Mouse (Mus musculus): ENCODE measurements around the gene Nrxn2. TPM values are rescaled to one million over a fixed set of nuclear protein-coding genes. Genes with fewer than 3 reads are reported as not detected.

The Nrxn2 gene
- total RNA-seq, 1 experiment: 9.5 TPM

GRCm38 (mm10) chr19:6416124-6416770 lies 2.3 kb upstream of the Nrxn2 start:
- no peak for DNase-seq (ENCODE audit: low read depth, low spot score)
- in situ Hi-C loops (cut with MboI; ENCODE audit: low sequenced_read_pairs in 2 of 2, unreplicated experiment in 2 of 2): no loop called here
- Histone ChIP-seq H3K4me1 (ENCODE audit: control insufficient read depth in 2 of 2, insufficient read depth in 2 of 2, low read length in 2 of 2, poor library complexity in 1 of 2) (peaks cover 15 to 41% of the 10 kb centered on the region in 2 experiments), H3K27ac (ENCODE audit: insufficient read depth, low read depth, low read length, poor library complexity, severe bottlenecking) (peak overlapping the region; percentile 80), H3K36me3 (ENCODE audit: control insufficient read depth, insufficient read depth, low read length, poor library complexity, severe bottlenecking) (peaks cover 2% of the 10 kb centered on the region; the same call in 1 of the 2 replicates), H3K9ac (ENCODE audit: insufficient read depth, low read depth, low read length, poor library complexity, severe bottlenecking) (peak overlapping the region; percentile 51; the same call in 1 of the 2 replicates), H3K4me3 (ENCODE audit: insufficient read depth in 1 of 2, low read depth in 1 of 2, low read length in 2 of 2, poor library complexity in 1 of 2, severe bottlenecking in 1 of 2) (peak overlapping the region; percentile 7 to 14; a peak in 2 of 4 replicates), H3K9me3 (ENCODE audit: control insufficient read depth, insufficient read depth, low read depth, low read length) (no peaks in the 10 kb centered on the region)
- no peak for TF ChIP-seq ZC3H11A (IDR thresholded peaks at IDR 0.05; ENCODE audit: borderline replicate concordance, low read depth, low read length)
- TF ChIP-seq CHD2 (IDR thresholded peaks at IDR 0.05; ENCODE audit: low read depth, low read length): no peak
- no peak for TF ChIP-seq ZNF384 (IDR thresholded peaks at IDR 0.05; ENCODE audit: low read depth, low read length)
- no peak for TF ChIP-seq MAFK (IDR thresholded peaks at IDR 0.05; ENCODE audit: insufficient read depth, low read depth, low read length)
- no peak for TF ChIP-seq HCFC1 (IDR thresholded peaks at IDR 0.05; ENCODE audit: borderline replicate concordance, insufficient read depth, low read length)

- DNase-seq (ENCODE audit: low read depth, low spot score): no peak
- H3K27ac ChIP-seq (ENCODE audit: insufficient read depth, low read depth, low read length, poor library complexity, severe bottlenecking): peak overlapping the region; percentile 80
These were observed 1.4 kb upstream of the Nrxn2 start for GRCm38 (mm10) chr19:6416894-6417761.

GRCm38 (mm10) chr19:6418984-6419692 lies 607 bp downstream of the Nrxn2 start:
- Histone ChIP-seq H3K4me3 (ENCODE audit: insufficient read depth in 1 of 2, low read depth in 1 of 2, low read length in 2 of 2, poor library complexity in 1 of 2, severe bottlenecking in 1 of 2) (peak overlapping the region in 1 of 2 experiments; percentile 63; a peak in 3 of 4 replicates), H3K9ac (ENCODE audit: insufficient read depth, low read depth, low read length, poor library complexity, severe bottlenecking) (no peak overlapping the region), H3K36me3 (ENCODE audit: control insufficient read depth, insufficient read depth, low read length, poor library complexity, severe bottlenecking) (peaks cover 2% of the 10 kb centered on the region; the same call in 1 of the 2 replicates), H3K4me1 (ENCODE audit: control insufficient read depth in 2 of 2, insufficient read depth in 2 of 2, low read length in 2 of 2, poor library complexity in 1 of 2) (peaks cover 8 to 36% of the 10 kb centered on the region in 2 experiments; a peak in 3 of 4 replicates), H3K27ac (ENCODE audit: insufficient read depth, low read depth, low read length, poor library complexity, severe bottlenecking) (no peak overlapping the region), H3K9me3 (ENCODE audit: control insufficient read depth, insufficient read depth, low read depth, low read length) (no peaks in the 10 kb centered on the region)
- in situ Hi-C loops (cut with MboI; ENCODE audit: low sequenced_read_pairs in 2 of 2, unreplicated experiment in 2 of 2): no loop called here
- no peak for DNase-seq (ENCODE audit: low read depth, low spot score)
- TF ChIP-seq HCFC1 (IDR thresholded peaks at IDR 0.05; ENCODE audit: borderline replicate concordance, insufficient read depth, low read length) (no peak), ZNF384 (IDR thresholded peaks at IDR 0.05; ENCODE audit: low read depth, low read length) (no peak), ZC3H11A (IDR thresholded peaks at IDR 0.05; ENCODE audit: borderline replicate concordance, low read depth, low read length) (no peak), CHD2 (IDR thresholded peaks at IDR 0.05; ENCODE audit: low read depth, low read length) (no peak), MAFK (IDR thresholded peaks at IDR 0.05; ENCODE audit: insufficient read depth, low read depth, low read length) (no peak)

More at GRCm38 (mm10) chr19:6416894-6417761, 1.4 kb upstream of the Nrxn2 start:
- peaks cover 2% of the 10 kb centered on the region; the same call in 1 of the 2 replicates for H3K36me3 ChIP-seq (ENCODE audit: control insufficient read depth, insufficient read depth, low read length, poor library complexity, severe bottlenecking)
- peaks cover 13 to 38% of the 10 kb centered on the region in 2 experiments for H3K4me1 ChIP-seq (ENCODE audit: control insufficient read depth in 2 of 2, insufficient read depth in 2 of 2, low read length in 2 of 2, poor library complexity in 1 of 2)
- no peaks in the 10 kb centered on the region for H3K9me3 ChIP-seq (ENCODE audit: control insufficient read depth, insufficient read depth, low read depth, low read length)
- peak overlapping the region; percentile 47; the same call in 1 of the 2 replicates for H3K9ac ChIP-seq (ENCODE audit: insufficient read depth, low read depth, low read length, poor library complexity, severe bottlenecking)
- no peak for TF ChIP-seq CHD2 (IDR thresholded peaks at IDR 0.05; ENCODE audit: low read depth, low read length)
- TF ChIP-seq MAFK (IDR thresholded peaks at IDR 0.05; ENCODE audit: insufficient read depth, low read depth, low read length): peak; percentile 91
- H3K4me3 ChIP-seq (ENCODE audit: insufficient read depth in 1 of 2, low read depth in 1 of 2, low read length in 2 of 2, poor library complexity in 1 of 2, severe bottlenecking in 1 of 2): peak overlapping the region; percentile 7 to 14; a peak in 2 of 4 replicates
- in situ Hi-C loops (cut with MboI; ENCODE audit: low sequenced_read_pairs in 2 of 2, unreplicated experiment in 2 of 2): no loop called here

DNA sequence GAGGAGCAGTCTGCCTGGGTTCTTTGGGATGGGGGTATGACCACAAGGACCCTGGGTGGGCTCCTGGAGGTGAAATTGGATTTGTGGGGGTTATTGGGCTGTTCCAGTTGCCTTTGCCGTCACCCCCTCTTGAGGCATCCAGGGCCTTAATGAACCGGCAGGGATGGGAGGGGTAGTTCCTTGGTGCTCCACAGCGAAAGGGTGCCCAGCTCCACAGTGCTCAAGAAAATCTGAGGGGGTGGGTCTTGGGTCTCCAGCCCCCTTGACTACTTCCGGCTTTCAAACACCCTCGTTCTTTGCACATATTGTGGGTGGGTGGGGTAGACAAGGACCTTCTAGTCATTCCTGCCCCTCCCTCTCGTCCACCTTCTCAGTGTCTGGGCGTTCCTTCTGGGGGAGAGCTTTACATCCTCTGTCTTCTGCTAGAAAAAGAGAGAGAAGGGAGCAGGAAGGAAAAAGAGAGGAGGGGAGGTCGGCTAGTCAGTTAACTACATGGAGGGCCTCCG lies 1.3 kb downstream of the Nrxn2 start:
- H3K9ac ChIP-seq (ENCODE audit: insufficient read depth, low read depth, low read length, poor library complexity, severe bottlenecking): no peak overlapping the region
- H3K4me3 ChIP-seq (ENCODE audit: insufficient read depth in 1 of 2, low read depth in 1 of 2, low read length in 2 of 2, poor library complexity in 1 of 2, severe bottlenecking in 1 of 2): no peak overlapping the region
- in situ Hi-C loops (cut with MboI; ENCODE audit: low sequenced_read_pairs in 2 of 2, unreplicated experiment in 2 of 2): no loop called here
- no peaks in the 10 kb centered on the region for H3K9me3 ChIP-seq (ENCODE audit: control insufficient read depth, insufficient read depth, low read depth, low read length)
- no peak for TF ChIP-seq ZC3H11A (IDR thresholded peaks at IDR 0.05; ENCODE audit: borderline replicate concordance, low read depth, low read length)
- TF ChIP-seq CHD2 (IDR thresholded peaks at IDR 0.05; ENCODE audit: low read depth, low read length): no peak
- TF ChIP-seq HCFC1 (IDR thresholded peaks at IDR 0.05; ENCODE audit: borderline replicate concordance, insufficient read depth, low read length): no peak
- no peak for TF ChIP-seq MAFK (IDR thresholded peaks at IDR 0.05; ENCODE audit: insufficient read depth, low read depth, low read length)
- no peak for TF ChIP-seq ZNF384 (IDR thresholded peaks at IDR 0.05; ENCODE audit: low read depth, low read length)
- peaks cover 7 to 32% of the 10 kb centered on the region in 2 experiments; a peak in 3 of 4 replicates for H3K4me1 ChIP-seq (ENCODE audit: control insufficient read depth in 2 of 2, insufficient read depth in 2 of 2, low read length in 2 of 2, poor library complexity in 1 of 2)
- no peak overlapping the region for H3K27ac ChIP-seq (ENCODE audit: insufficient read depth, low read depth, low read length, poor library complexity, severe bottlenecking)
- DNase-seq (ENCODE audit: low read depth, low spot score): no peak
- no peaks in the 10 kb centered on the region; the same call in 1 of the 2 replicates for H3K36me3 ChIP-seq (ENCODE audit: control insufficient read depth, insufficient read depth, low read length, poor library complexity, severe bottlenecking)
